Mouse (Mus musculus) frontal cortex, postnatal 25 days (tissue): ENCODE results near the gene Efcab5.
"Not testable (repeated sequence)": the region's sequence is repeated elsewhere in the genome, so short reads cannot be mapped to it uniquely, and the experiment has no call there.

Experiments used
- DNase-seq, 2 experiments: peaks; one replicate each; pipeline ENCODE4 v3.0.0; 2022; ENCODE audit warnings: low spot score in 2 of 2

Efcab5 gene

DNA sequence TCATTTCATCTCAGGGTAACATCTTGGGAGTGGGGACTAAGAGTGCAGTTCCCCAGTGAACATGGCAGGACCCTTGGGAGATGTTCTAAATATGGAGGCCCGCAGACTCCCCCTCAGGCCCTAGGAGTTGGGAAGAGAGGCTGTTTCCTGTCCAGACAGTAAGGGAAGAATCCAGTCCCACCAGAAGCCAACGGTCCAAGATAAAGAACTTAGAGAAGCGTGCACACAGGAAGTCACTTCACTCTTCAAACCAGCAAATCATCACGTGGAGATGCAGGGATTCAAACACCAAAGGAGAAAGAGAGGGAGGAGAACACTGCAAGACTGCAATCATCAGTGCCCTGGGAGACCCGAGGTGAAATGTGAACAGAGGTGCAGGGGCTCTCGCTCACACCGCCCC, 91.8 kb downstream of the Efcab5 start:
- DNase-seq: no peak

DNA sequence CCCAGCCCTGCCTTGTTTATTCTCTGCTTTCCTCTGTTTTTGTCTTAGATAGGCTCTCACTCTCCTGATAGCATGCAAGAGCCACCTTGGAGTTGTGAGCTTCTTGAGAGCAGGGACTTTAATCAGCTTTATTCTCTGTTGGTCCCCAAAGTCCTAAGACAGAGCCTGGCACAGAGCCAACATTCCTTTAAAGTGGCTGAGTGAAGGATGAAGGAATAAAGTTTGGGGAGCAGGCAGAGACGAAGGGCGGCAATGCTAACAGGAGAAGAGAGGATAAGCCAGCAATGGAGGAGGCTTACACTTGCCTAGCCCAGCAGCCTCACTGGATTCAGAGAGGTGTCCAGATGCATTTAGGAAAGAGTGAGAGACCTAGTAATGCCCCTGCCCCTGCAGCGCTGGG, 92.2 kb downstream of the Efcab5 start:
- no peak for DNase-seq

DNA sequence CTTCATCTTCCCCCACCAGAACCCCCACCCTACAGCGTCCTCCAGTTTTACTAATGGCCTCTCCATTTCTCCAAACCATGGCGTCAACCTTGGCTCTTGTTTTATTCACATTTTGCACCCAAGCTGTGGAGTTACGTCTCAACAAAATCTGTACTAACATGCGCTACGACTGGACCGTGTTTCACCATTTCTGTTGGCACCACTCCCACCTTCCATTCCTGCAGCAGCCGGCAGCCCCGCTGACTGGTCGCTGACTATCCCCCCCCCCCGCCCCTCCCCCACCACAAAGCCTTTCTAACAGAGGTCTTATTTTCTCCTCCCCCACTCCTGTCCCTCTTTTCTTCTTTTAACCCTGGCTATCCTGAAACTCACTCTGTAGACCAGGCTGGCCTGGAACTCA, 93.6 kb downstream of the Efcab5 start:
- DNase-seq: no peak

DNA sequence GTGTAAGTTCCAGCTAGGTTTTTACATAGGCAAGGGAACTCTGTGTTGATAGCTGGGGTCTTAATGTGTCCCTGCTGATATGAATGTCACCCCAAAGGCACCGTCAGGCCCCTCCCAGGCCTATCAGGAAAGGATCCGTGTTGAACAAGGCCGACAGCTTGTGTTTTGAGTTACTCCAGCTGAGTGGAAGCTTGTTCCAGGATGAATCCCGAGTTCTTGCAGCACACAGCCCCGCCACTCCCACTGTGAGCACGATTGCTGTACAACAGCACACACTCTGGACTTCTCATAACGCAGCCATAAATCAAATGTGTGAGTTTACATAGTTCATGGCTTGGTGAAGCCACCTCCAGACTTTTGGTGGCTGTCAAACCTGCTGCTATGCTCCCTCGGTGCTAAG, 94.6 kb downstream of the Efcab5 start:
- DNase-seq: no peak

DNA sequence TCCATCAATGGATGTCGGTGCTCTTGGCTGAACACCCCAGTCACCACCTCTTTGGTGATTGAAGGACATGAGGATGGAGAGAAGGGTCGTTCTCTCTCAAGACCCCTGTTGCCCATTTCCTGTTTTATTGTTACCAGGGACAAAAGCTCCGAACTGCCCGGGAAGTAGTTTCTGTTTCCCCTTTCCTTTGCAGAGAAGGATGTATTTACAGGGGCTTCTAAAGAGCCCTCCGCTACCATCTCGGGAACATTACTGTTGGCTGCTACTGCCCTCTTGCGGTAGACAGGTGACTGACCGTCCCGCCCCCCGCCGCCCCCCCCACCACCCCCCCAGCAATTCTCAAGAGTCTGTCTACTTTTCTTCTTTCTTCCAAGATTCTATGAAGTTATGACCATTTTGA, 95.6 kb downstream of the Efcab5 start:
- DNase-seq: no peak

DNA sequence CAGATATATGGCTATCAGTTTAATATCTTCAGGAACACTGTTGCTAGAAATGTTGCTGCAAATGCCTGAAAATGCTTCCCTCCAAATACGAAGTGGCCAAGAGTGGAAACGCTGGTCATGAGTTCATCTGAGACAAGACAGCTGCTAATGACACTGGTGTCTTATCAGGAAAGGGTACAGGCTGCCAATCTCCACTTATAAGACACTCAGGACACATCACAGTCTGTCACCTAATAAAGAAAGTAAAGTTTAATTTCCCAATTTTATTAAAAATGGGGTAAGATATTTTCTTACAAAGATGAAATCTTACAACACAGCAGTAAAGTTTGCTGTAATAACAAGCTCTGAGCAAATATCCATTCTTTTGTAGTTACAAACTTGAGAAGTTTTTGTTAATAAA, 99.6 kb downstream of the Efcab5 start:
- no peak for DNase-seq

DNA sequence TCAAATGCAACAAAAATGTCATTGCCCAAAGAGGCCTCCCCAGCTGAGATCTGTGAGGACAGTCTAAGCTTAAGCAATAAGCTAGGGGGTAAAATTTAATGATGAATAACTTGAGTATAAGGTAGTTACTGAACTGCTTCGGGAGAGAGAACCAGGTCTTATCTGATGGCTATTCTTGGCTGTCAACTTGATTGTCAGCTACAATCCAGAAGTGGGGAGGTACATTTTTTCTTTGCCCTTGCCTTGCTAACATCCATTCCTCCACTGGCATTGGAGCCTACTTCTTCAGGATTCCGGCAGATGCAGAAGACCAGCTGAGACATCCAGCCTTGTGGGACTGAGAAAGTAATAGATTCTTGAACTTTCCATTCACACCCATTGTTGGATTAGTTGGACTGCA, 101.8 kb downstream of the Efcab5 start:
- no peak for DNase-seq

DNA sequence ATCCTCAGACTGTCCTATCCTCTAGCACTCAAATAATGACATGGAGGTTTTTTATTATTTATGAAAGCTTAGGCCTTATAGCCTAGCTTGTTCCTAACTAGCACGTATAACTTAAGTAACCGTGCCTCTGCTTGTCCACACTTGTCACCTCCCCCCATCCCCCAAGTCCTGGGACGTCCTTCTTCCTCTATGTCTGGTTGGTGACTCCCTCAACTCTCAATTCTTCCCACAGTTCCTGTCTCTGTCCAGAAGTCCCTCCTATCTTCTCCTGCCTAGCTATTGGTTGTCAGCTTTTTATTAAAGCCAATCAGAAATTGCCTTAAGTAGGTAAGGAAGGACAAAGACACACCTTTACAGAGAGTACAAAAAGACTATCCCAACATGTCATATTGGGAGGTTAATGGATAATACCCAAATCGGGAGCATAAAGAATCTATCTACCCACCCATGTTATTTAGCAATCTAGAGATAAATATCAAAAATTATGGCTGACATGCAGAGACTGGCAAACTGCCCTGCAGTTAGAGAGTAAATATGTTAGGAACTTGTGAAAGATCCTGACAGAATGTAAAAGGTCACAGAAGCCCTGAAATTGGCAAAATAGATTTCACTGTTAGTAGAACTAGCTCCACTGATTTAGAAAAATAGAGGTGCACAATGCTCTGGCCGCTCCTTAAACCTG, 104.6 kb downstream of the Efcab5 start:
- no peak for DNase-seq

DNA sequence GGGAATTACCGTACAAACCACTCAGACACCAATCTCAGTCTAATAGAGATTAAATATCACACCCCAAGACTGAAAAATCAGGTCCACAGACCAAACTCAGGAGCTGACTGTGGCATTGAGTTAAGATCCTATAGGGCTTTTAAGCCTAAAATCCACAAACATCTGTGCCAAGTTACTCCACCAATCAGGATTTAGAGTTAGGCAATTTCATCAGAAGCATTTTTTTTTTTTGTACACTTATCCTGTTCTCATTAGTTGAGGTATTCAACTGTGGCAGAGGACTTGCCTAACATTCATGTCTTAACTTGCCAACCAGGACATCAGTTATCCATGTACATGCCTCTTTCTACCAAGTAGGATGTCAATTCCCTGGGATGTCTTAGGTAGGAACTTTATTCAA, 109.4 kb downstream of the Efcab5 start:
- DNase-seq: no peak

DNA sequence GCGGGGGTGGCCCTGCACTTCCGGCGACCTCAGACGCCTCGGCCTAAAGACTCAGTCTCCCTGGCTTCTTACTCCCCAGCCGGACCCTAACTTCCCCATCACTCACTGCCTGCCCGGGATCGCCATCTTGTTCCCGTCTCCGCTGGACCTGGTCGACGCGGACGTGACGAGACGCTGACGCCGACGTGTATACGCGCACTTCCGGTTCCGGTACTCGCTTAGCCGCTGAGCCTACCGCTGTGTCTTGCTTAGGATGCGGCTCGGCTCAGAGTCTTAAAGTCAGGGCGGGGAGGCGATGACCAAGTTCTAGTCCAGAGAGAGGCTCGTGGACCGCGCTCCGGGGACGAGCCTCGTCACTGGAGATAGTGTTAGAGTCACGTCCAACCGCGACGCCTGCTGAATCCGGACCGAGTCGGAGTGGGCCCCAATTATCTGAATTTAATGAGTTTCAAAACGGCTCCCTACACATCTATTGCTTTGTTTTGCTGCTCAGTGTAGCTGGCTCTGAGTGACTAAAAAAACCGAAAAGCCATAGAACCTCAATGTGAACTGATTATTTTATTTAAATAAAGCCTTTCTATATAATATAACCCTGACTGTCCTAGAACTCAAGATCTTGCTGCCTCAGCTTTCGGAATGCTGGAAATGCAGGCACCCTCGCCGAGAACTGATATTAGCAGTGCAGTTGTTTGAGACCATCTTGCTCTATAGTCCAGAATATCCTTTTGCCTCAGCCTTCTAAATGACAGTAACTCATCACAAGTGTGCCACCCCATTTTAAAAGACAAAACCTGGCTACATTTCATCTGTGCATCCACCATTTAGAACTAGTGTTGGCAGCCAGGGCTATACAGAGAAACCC, 110.3 kb downstream of the Efcab5 start, which contains the start of gene Nsrp1:
Gene Nsrp1, minus strand, starts transcription at position 163 of the 862 bp plus-strand sequence.
- DNase-seq: peak; percentile 82 to 90

DNA sequence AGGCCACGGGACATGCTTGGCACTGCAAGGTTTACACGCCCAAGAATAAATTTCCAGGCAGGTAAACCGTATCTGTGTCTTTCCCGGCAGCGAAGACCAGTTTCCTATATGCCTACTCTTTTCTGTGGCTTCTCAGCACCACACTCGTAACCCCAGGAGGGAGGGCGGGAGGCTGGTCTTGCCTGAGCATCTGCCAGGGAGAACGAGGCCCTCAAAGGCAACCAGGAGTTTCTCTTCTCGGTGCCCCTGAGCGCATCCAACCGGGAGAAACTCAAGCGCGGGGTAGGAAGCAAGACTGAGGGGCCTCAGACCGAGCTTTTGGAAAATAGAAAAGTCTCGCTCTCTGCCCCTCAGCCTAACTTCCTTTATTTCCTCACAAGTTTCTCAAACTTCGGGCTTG, 111.0 kb downstream of the Efcab5 start:
- no peak for DNase-seq

DNA sequence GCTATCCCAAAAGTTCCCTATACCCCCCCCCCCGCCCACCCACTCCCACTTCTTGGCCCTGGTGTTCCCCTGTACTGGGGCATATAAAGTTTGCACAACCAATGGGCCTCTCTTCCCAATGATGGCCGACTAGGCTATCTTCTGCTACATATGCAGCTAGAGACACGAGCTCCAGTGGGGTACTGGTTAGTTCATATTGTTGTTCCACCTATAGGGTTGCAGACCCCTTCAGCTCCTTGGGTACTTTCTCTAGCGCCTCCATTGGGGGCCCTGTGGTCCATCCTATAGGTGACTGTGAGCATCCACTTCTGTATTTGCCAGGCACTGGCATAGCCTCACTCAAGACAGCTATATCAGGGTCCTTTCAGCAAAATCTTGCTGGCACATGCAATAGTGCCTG, 111.4 kb downstream of the Efcab5 start:
- not testable (repeated sequence) for DNase-seq

DNA sequence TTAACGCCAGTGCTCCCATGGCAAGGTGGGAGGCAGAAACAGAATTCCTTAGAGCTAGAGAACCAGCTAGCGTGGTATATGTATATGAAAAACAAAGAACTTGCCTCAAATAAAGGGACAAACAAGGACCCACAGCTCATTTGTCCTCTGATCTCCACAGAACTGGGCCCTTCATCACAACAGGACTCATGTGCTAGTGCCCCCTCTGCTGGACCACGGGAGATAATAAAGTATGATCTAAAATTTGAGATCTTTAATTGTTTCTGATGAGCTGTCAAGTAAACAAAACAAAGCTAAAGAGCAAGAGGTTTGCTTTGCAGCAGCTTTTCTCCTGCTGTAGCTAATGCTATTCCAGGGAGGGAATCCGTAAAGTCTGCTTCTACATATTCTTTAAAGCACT, 118.0 kb downstream of the Efcab5 start:
- DNase-seq: no peak

DNA sequence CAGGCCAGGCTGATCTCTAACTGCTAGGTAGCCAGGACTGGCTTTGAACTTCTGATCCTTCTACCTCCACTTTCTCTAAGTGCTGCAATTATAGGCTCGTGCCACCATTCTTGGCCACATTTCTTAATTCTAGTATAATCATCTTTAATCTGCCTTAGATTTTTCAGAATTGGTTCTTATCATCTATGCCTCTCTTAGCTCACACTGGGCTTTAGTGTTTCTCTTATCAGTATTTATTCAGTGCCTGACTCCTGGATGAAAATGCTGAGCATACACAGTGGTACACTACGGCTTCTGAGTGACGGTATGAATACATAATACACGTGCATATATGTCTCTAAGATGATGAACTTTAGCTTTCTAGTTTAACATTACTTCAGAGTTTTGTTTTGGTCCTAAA, 119.9 kb downstream of the Efcab5 start:
- DNase-seq: no peak

DNA sequence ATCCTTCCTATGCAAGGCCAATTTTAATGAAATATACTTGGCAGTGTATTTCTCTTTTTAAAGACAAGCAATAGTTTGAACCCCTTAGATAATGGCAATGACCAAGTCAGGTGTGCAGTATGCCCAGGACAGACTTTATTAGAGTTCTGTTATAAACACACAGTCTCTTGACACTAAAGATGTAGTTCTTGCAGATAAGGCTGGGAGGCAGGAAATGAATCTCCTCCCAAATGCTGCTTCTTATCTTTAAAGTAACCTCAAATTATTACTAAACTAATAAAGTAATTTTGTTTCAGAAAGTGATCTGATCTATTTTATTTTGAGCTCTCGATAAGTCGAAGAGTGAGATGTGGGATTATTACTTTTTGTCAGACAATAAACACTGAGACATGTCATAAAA, 125.4 kb downstream of the Efcab5 start:
- no peak for DNase-seq

DNA sequence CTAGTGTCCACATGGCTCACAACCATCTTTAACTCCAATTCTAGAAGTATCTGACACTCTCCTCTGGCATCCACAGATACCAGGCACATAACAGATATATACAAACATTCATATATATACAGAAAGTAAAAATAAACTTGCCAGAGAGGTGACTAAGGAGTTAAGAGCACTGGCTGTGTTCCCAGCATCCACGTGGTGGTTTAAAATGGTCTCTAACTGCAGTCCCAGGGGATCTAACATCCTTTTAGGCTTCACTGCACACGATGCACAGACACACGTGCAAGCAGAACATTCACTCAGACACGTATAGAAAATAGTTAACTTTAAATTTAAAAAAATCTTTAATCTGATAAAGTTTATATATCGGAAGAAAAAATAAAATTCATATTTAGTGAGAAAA, 126.8 kb downstream of the Efcab5 start:
- no peak for DNase-seq

DNA sequence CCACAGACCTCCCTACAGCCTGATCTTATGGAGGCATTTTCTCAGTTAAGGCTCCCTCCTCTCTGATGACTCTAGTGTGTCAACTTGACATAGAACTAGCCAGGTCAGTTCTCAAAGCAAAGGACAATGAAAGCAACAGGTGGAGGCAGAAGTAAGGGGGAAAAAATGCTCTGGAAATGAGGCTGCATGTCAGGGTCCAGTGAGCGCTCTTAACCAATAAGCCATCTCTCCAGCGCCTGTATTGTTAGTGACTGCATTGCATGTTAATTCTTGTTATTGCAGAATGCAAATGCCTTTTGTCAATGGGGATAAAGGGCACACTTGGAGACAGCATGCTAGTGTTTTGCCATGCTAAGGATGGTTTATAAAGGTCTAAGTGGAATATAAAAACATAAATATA, 146.0 kb downstream of the Efcab5 start:
- DNase-seq: no peak

DNA sequence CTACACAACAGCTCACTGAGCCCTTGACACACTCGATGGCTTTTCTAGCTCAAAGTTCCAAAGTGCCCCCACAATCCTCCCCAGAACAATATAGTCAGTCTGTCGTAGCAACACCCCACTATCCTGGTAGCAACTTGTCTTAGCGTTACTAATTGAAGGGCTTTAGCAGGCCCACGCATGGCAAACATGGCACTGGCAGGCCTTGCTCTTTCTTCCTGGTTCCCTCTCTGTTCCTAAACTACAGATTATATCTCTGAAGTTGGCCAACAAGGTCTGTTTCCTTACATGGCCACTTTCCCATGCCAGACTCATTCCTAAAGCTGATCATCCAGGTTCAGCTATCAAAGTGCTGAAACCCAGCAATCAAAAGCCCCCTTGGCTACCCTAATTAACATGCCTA, 146.9 kb downstream of the Efcab5 start:
- no peak for DNase-seq
